Mouse (Mus musculus): ENCODE results near the gene Myl9.

- TF ChIP-seq MYOG (IDR thresholded peaks at IDR 0.05; ENCODE audit: control insufficient read depth in 1 of 3, insufficient read depth in 1 of 3, insufficient read length in 2 of 3, low read depth in 2 of 3) (no peak), TCF3 (IDR thresholded peaks at IDR 0.05; ENCODE audit: insufficient read length, low read depth) (no peak), USF1 (IDR thresholded peaks at IDR 0.05; ENCODE audit: low read depth) (no peak), POLR2A (IDR thresholded peaks at IDR 0.05; ENCODE audit: insufficient read length, low read depth) (peak; percentile 27), MAX (IDR thresholded peaks at IDR 0.05; ENCODE audit: low read depth) (no peak), E2F4 (IDR thresholded peaks at IDR 0.05; ENCODE audit: insufficient read depth) (no peak), SRF (IDR thresholded peaks at IDR 0.05; ENCODE audit: control insufficient read depth, insufficient read length, low read depth) (peak; percentile 91), TCF12 (IDR thresholded peaks at IDR 0.05; ENCODE audit: insufficient read depth, poor library complexity, severe bottlenecking) (no peak), POLR2AphosphoS2 (IDR thresholded peaks at IDR 0.05; ENCODE audit: insufficient read length, low read depth) (peak; percentile 8), MYOD1 (IDR thresholded peaks at IDR 0.05; ENCODE audit: control insufficient read depth in 1 of 3, insufficient read length in 2 of 3, low read depth in 2 of 3) (no peak), CEBPB (IDR thresholded peaks at IDR 0.05; ENCODE audit: insufficient read depth, poor library complexity, severe bottlenecking) (no peak)
These were observed at the start of gene Myl9 for GRCm38 (mm10) chr2:156774738-156775454.
